Mouse (Mus musculus) hindbrain, embryonic 15.5 days (tissue): Measurements from ENCODE around the gene Cpt2. TPM values are rescaled to one million over a fixed set of nuclear protein-coding genes. Genes with fewer than 3 reads are reported as not detected.
A peak's percentile ranks its signal among the peaks of the same experiment; 100 is the strongest.

Source experiments
- ATAC-seq: fragments of 200-750 bp; cut with Nextera tagmentation; 2 replicates; pipeline ENCODE4 v1.8.0; 2017; ENCODE audit warnings: low read depth, moderate number of reproducible peaks, moderate TSS enrichment; ENCODE audit not compliant: low FRiP score
- H3K27ac ChIP-seq: fragments of 300-500 bp; sonication (generic); replicated peaks from 2 replicates; pipeline ENCODE4 v1.5.1; 2015; ENCODE audit warnings: mild to moderate bottlenecking, inconsistent platforms
- H3K27me3 ChIP-seq: fragments of 300-500 bp; sonication (generic); 2 replicates; pipeline ENCODE4 v1.6.1; 2015; ENCODE audit warnings: control low read depth, inconsistent platforms
- H3K36me3 ChIP-seq: fragments of 300-500 bp; sonication (generic); 2 replicates; pipeline ENCODE4 v1.6.1; 2015; ENCODE audit warnings: control low read depth, inconsistent platforms
- H3K4me1 ChIP-seq: fragments of 300-500 bp; sonication (generic); replicated peaks from 2 replicates; pipeline ENCODE4 v1.6.1; 2015; ENCODE audit warnings: control low read depth, inconsistent platforms
- H3K4me2 ChIP-seq: fragments of 300-500 bp; sonication (generic); 2 replicates; pipeline ENCODE4 v1.6.1; 2015; ENCODE audit warnings: moderate library complexity, mild to moderate bottlenecking, inconsistent platforms
- H3K4me3 ChIP-seq: fragments of 300-500 bp; sonication (generic); 2 replicates; pipeline ENCODE4 v1.5.1; 2015; ENCODE audit warnings: mild to moderate bottlenecking, inconsistent platforms
- H3K9ac ChIP-seq: fragments of 300-500 bp; sonication (generic); 2 replicates; pipeline ENCODE4 v1.6.1; 2015; ENCODE audit warnings: inconsistent platforms
- H3K9me3 ChIP-seq: fragments of 300-500 bp; sonication (generic); 2 replicates; pipeline ENCODE4 v1.6.1; 2016; ENCODE audit warnings: control low read depth, inconsistent platforms
- WGBS: fragments of 180-500 bp; shearing (Covaris S2); methylation state at CpG from one replicate; pipeline ENCODE4 v1.1.7; 2015; 5-methylcytosine and 5-hydroxymethylcytosine counted together
- polyA plus RNA-seq: library from polyadenylated mRNA; unstranded; fragments of >200 nt; fragmentation: Nextera tagmentation; extraction: Ambion mirVana; gene quantifications from 2 replicates; pipeline ENCODE4 v1.2.1, GENCODE M21; 2015

Cpt2 gene
- polyA plus RNA-seq, 1 experiment from 2014 or later: 16.2 TPM

GRCm38 (mm10) chr4:107858995-107859394 lies 64.4 kb downstream of the Cpt2 start:
- no peak overlapping the region for H3K27ac ChIP-seq
- no peaks in the 10 kb centered on the region for H3K9me3 ChIP-seq
- no peak overlapping the region for H3K4me2 ChIP-seq
- no peak overlapping the region for H3K9ac ChIP-seq
- H3K4me1 ChIP-seq: no peaks in the 10 kb centered on the region
- peaks cover 91% of the 10 kb centered on the region for H3K36me3 ChIP-seq
- WGBS: 87% methylated on average over 7 of the region's 7 CpGs
- H3K4me3 ChIP-seq: no peak overlapping the region
- H3K27me3 ChIP-seq: no peaks in the 10 kb centered on the region
- no peak for ATAC-seq

DNA sequence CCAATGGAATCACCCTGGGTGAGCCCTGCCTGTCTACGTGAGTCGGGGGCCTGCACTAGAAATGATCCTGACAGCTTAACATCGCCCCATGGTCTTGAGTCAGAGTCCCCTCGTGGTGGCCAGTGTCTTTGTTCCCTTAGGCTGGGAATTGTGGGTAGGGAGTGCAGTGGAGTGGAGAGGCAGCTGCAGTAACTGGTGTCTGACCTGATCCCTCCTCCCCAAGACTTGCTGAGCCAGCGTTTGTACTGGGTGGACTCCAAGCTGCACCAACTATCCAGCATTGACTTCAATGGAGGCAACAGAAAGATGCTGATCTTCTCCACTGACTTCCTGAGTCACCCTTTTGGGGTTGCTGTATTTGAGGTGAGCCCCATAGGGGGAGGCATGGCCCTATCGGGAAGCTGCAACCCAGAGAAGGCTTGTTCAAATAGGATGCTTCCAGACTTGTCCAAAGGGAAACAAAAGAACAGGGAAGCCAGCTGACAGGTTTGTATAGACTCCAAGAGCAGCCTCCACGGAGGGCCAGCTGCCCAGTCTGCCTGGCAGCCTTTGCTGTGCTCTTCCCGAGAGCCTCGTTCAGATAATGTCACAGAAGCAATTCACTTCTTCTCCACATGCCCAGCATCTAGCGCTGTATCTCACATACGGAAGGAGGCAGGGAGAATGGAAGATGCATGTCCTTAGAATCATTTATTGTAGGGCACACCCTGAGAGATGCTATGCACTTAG lies 66.3 kb downstream of the Cpt2 start:
- Histone ChIP-seq H3K36me3 (peaks cover 92% of the 10 kb centered on the region), H3K4me3 (no peak overlapping the region), H3K4me1 (no peaks in the 10 kb centered on the region), H3K9ac (no peak overlapping the region), H3K27me3 (no peaks in the 10 kb centered on the region), H3K4me2 (no peak overlapping the region), H3K9me3 (no peaks in the 10 kb centered on the region), H3K27ac (peak overlapping the region; percentile 61; the same call in 1 of the 2 replicates)
- WGBS: 65% methylated on average over 11 of the region's 11 CpGs
- ATAC-seq: peak; percentile 50; the same call in 1 of the 2 replicates

Other genes starting within 250 kb of the Cpt2 start
- gene Dmrtb1, start 239.4 kb downstream of the Cpt2 start, polyA plus RNA-seq: 12.4 and 15.8 TPM in 2 replicates
- gene Lrp8, start 121.3 kb downstream of the Cpt2 start, polyA plus RNA-seq: 60.2 and 60.6 TPM in 2 replicates
- 98.8 and 117 TPM in 2 replicates for gene Magoh, start 43.9 kb downstream of the Cpt2 start, polyA plus RNA-seq
- gene 0610037L13Rik, start 33.8 kb downstream of the Cpt2 start, polyA plus RNA-seq: 94.0 and 95.2 TPM in 2 replicates
- 0.05 TPM in 1 of 2 replicates, not detected in the other for gene Slc1a7, start 44.7 kb upstream of the Cpt2 start, polyA plus RNA-seq
- gene Podn, start 172.8 kb upstream of the Cpt2 start, polyA plus RNA-seq: 0.69 and 0.83 TPM in 2 replicates
- 218 and 220 TPM in 2 replicates for gene Scp2, start 221.4 kb upstream of the Cpt2 start, polyA plus RNA-seq
- gene Echdc2, start 241.8 kb upstream of the Cpt2 start, polyA plus RNA-seq: 11.4 and 12.7 TPM in 2 replicates